ENCODE assay signal across 20 mouse cellular contexts in genomic region chr1:36063641-36063955, GRCm38 (mm10). TPM values are rescaled to one million over a fixed set of nuclear protein-coding genes. Genes with fewer than 3 reads are reported as not detected.
DNase-seq lines count a peak whose midpoint lies in the region; ATAC-seq and TF ChIP-seq lines count a peak whose summit lies in the region.
"Had no signal": no experiment of that assay in that cellular context is flagged by ENCODE, and none has a peak within 500 bp of the region (broad histone marks: within the 10 kb centered on the region; RNA-seq: fewer than 3 reads in every experiment).

No protein-coding gene starts in this region.

- H3K36me3 ChIP-seq in midbrain, embryonic 10.5 days = no peaks in the 10 kb centered on the region
- H3K36me3 ChIP-seq in midbrain, embryonic 11.5 days (ENCODE audit: control insufficient read depth, insufficient read depth, low read length) = no peaks in the 10 kb centered on the region
- H3K36me3 ChIP-seq: hindbrain, embryonic 13.5 days; limb, embryonic 15.5 days; neural tube, embryonic 15.5 days had no signal

- intact Hi-C loops in gastrocnemius, adult 2 months (cut with DNase I) = loop anchor here (10.0 kb wide), 1 partner anchor 229 kb away; no protein-coding TSS in a partner anchor

- no peak overlapping the region for H3K4me2 ChIP-seq in midbrain, embryonic 11.5 days
- H3K4me2 ChIP-seq: neural tube, embryonic 15.5 days had no signal

- 78% methylated on average over 2 of the region's 2 CpGs for WGBS in midbrain, embryonic 10.5 days
- 69% methylated on average over 2 of the region's 2 CpGs for WGBS in midbrain, embryonic 11.5 days

- DNase-seq in gastrocnemius, postnatal 4 days (ENCODE audit: low spot score in 2 of 2) = peak; percentile 5 to 10
- no peak for DNase-seq in gastrocnemius, adult 2 months
- no peak for DNase-seq in midbrain, embryonic 10.5 days (ENCODE audit: low spot score)
- DNase-seq in midbrain, embryonic 11.5 days (ENCODE audit: low spot score, missing footprints) = no peak
- peak; percentile 2 for DNase-seq in urinary bladder, postnatal 14 days (ENCODE audit: low spot score)
- DNase-seq in urinary bladder, adult 18-20 months (ENCODE audit: low spot score in 2 of 2) = no peak
- DNase-seq in thymus, postnatal 36 days = no peak
- DNase-seq: adrenal gland, postnatal 14 days; cerebellum, postnatal 36 days; embryo, embryonic 11 days; forebrain, postnatal 0 days; heart, postnatal 10 days; kidney, adult 2 months; layer of hippocampus, adult 9-11 months; lung, postnatal 4 days; right cerebral cortex, adult 18-20 months had no signal

- H3K9ac ChIP-seq in midbrain, embryonic 11.5 days (ENCODE audit: low read length) = no peak overlapping the region
- H3K9ac ChIP-seq: forebrain, postnatal 0 days; hindbrain, embryonic 13.5 days; limb, embryonic 15.5 days; neural tube, embryonic 15.5 days had no signal

- H3K4me3 ChIP-seq in gastrocnemius, adult 2 months = no peak overlapping the region
- H3K4me3 ChIP-seq in midbrain, embryonic 10.5 days = no peak overlapping the region
- H3K4me3 ChIP-seq in midbrain, embryonic 11.5 days (ENCODE audit: low read depth, low read length) = no peak overlapping the region
- H3K4me3 ChIP-seq: hindbrain, embryonic 13.5 days; left cerebral cortex, adult 2 months; limb, embryonic 15.5 days; neural tube, embryonic 15.5 days had no signal

- no peak for ATAC-seq in midbrain, embryonic 11.5 days (ENCODE audit: low FRiP score)
- ATAC-seq: forebrain, postnatal 0 days had no signal

- H3K9me3 ChIP-seq in midbrain, embryonic 10.5 days (replicated peaks) = no peaks in the 10 kb centered on the region
- H3K9me3 ChIP-seq in midbrain, embryonic 11.5 days (ENCODE audit: control insufficient read depth, low read length) = no peaks in the 10 kb centered on the region
- H3K9me3 ChIP-seq: hindbrain, embryonic 13.5 days; limb, embryonic 15.5 days; neural tube, embryonic 15.5 days had no signal

- TF ChIP-seq CTCF in gastrocnemius, adult 2 months (IDR thresholded peaks at IDR 0.05) = no peak

- peaks cover 21% of the 10 kb centered on the region for H3K27me3 ChIP-seq in midbrain, embryonic 10.5 days (ENCODE audit: low read depth, poor library complexity, severe bottlenecking)
- H3K27me3 ChIP-seq in midbrain, embryonic 11.5 days (ENCODE audit: control insufficient read depth, insufficient read depth, low read length) = no peaks in the 10 kb centered on the region
- H3K27me3 ChIP-seq: hindbrain, embryonic 13.5 days; limb, embryonic 15.5 days; neural tube, embryonic 15.5 days had no signal

- no peak overlapping the region for H3K27ac ChIP-seq in gastrocnemius, adult 2 months
- peak overlapping the region; percentile 87 for H3K27ac ChIP-seq in midbrain, embryonic 10.5 days (replicated peaks)
- no peak overlapping the region for H3K27ac ChIP-seq in midbrain, embryonic 11.5 days (ENCODE audit: low read depth, low read length)
- H3K27ac ChIP-seq: left cerebral cortex, adult 2 months; limb, embryonic 15.5 days; neural tube, embryonic 15.5 days had no signal

- peaks cover 85% of the 10 kb centered on the region for H3K4me1 ChIP-seq in midbrain, embryonic 10.5 days
- peaks cover 32% of the 10 kb centered on the region for H3K4me1 ChIP-seq in midbrain, embryonic 11.5 days (ENCODE audit: control insufficient read depth, insufficient read depth, low read length)

RNA-seq across cellular contexts. Expression of gene Hs6st1, which starts 4.6 kb away (rescaled TPM):
- 10 to 100 TPM; 39.7 to 40.5 TPM for total RNA-seq in gastrocnemius, postnatal 4 days (2021)
- 10 to 100 TPM; 20.7 to 22.0 TPM for total RNA-seq in gastrocnemius, adult 2 months (2021)
- 4.9 and 5.4 TPM in 2 replicates for polyA plus RNA-seq in midbrain, embryonic 10.5 days (2016; fragmentation: Nextera tagmentation; extraction: Ambion mirVana)
- 16.7 and 20.3 TPM in 2 replicates for polyA plus RNA-seq in midbrain, embryonic 11.5 days (2014; fragmentation: Nextera tagmentation; extraction: Ambion mirVana)

Comparison
In these comparisons a context has a peak if more than half of its experiments do, and no peak if none do; other contexts are left out.
1. DNase-seq: peak in gastrocnemius, postnatal 4 days (2 of 2) and urinary bladder, postnatal 14 days (single experiment); none in gastrocnemius, adult 2 months (single experiment), midbrain, embryonic 10.5 days (single experiment), midbrain, embryonic 11.5 days (single experiment), urinary bladder, adult 18-20 months (0 of 2) and thymus, postnatal 36 days (0 of 2).